Mouse (Mus musculus) cerebellum, adult (tissue): Measurements from ENCODE around the gene Sele.
"Not testable (repeated sequence)": the region's sequence is repeated elsewhere in the genome, so short reads cannot be mapped to it uniquely, and the experiment has no call there.

Experiments
- ATAC-seq: cut with Nextera tagmentation; 2 replicates; pipeline ENCODE4 v1.9.2; 2017; ENCODE audit warnings: mild to moderate bottlenecking, moderate library complexity, mixed read lengths; ENCODE audit not compliant: insufficient number of reproducible peaks, low FRiP score, low TSS enrichment

Gene Sele

DNA sequence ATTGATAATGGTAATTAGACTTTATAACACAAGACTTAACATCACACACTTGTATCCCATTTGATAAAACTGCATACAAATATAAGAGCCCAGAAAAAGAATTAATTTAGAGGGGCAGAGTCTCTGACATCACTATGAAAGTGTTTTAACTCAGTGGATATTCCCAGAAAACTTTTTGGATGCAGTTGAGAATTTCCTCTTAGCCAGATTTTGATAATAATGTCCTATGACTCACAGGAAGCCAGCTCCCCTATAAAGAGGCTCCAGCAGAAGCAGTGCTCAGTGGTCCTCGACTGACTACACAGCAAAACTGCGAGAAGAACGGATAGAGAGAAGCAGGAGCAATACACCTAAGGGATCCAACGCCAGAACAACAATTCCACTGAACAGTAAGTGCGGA lies at the start of gene Sele:
Gene Sele (plus strand): TSS at position 301 of the 400 bp plus-strand sequence.
- no peak for ATAC-seq

DNA sequence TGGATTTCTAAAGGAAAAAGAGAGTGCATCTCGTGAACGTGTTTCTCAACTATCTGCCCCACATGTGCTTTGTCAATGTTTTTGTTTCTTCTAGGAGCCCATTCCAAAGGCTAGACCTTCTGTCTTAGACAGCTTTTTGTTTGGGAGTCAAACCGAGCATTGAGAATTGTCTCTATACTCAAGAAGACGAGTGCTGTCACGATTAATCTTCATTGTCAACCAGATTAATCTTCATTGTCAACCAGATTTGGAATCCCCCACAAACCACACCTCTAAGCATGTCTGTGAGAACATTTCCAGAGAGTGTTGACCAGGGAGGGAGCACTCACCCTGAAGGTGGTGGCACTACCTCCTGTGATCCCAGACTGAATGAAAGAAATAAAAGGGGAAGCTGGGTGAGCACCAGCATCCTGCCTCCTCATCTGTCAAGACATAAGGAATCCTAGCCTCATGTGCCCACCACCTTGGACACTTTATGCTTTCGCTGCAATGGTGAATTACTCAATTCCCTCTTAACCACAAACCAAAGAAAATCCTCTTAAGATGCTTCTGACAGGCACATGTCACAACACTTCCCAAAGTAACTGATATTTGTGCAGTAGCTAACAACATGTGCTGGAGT lies 46.1 kb upstream of the Sele start:
- no peak for ATAC-seq

GRCm38 (mm10) chr1:164004311-164004710 lies 43.7 kb upstream of the Sele start:
- no peak for ATAC-seq

GRCm38 (mm10) chr1:164009235-164009634 lies 38.8 kb upstream of the Sele start:
- ATAC-seq, result no peak

DNA sequence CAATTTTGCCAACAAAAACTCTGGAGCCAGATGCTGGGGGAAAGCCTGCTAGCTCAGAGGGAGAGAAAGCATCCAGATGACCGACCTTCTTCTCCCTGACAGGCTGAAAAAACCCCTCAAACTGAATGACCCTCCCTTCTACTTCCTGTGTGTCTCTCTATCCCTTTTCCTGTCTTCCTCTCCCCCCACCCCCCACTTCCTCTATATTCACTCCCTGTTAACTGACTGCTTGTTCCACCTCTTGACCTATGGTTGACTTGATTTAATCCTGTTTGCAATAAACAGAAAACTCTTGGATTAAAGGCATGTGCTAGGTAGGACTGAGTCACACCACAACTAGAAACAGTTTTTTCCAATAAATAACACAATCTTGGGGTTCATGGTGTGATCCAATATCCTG lies 33.4 kb upstream of the Sele start:
- no peak for ATAC-seq

DNA sequence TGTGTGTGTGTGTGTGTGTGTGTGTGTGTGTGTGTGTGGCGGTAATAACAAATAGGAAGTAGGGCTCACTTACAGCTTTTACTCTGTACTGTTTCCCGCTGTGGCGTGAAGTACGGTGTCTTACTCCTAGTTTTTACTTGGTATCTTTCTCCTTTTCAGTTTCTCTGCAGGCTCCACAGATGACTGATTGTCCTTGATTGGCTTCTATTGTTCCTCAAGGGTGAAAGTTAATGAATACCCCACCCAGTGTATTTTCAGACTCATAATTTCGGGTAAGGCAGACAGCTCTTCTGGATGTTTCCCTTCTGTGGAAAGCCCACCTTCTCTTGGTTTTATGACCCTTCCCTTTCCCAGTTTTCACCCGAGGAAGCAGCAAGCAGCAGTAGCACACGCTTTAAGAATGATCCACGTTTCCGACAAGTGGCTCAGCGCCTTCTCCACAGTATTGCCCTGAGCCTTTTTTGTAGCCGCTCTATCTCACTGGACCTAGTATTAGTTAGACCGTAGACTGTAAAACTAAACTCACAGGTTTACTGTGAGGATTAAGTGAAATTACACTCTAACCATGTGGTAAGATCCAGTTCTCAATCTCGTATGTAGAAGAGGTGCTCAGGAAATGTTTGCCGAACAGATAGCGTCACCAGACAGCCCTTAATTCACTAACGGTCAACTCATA lies 29.7 kb upstream of the Sele start:
- no peak for ATAC-seq

GRCm38 (mm10) chr1:164019789-164020188 lies 28.2 kb upstream of the Sele start:
- ATAC-seq, result no peak

DNA sequence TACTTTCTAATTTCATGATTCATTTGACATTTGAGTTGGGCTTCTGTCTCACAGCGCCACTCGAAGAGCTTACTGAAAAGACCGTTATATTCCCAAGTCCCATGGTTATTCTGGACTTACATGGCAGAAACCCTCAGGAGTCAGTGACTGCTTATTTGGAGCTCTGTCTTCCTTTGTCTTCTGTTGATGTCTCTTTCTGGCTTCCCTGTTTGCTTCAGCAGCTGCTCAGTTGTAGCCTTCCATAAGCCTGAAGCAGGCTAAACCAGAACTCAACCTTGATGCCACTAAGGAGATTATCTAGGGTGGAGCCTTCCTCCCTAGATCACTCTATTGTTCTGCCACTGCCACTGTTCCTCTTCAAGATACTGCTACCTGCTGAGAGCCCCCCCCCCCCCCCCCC lies 27.3 kb upstream of the Sele start:
- not testable (repeated sequence) for ATAC-seq

DNA sequence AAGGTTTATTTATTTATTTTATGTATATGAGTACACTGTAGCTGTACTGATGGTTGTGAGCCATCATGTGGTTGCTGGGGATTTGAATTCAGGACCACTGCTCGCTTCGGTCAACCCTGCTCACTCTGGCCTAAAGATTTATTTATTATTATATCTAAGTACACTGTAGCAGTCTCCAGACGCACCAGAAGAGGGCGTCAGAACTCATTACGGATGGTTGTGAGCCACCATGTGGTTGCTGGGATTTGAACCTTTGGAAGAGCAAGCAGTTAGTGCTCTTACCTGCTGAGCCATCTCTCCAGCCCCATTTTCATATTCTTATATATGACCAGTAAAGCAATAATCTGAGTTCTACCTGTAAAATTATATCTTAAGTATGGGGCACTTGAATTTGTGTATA lies 25.9 kb upstream of the Sele start:
- not testable (repeated sequence) for ATAC-seq

GRCm38 (mm10) chr1:164025685-164026084 lies 22.3 kb upstream of the Sele start:
- no peak for ATAC-seq

DNA sequence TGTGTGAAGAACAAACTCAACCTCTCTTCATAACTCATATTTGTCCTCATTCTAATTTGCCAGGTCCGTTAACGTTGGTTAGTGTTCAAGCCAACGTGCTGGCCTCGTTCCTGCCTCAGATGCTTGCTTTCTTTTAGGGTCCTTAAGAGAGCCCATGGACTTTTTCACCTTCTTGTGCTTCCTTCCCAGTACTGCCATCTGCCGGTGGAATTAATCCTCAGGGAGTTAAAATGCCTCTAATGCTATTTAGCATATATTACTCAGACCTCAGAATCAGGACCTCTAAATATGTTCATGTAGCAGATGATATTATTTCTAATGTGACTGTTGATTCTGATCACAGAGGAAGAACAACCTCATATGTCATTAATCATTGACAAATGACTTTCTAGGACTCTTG lies 20.6 kb upstream of the Sele start:
- no peak for ATAC-seq

DNA sequence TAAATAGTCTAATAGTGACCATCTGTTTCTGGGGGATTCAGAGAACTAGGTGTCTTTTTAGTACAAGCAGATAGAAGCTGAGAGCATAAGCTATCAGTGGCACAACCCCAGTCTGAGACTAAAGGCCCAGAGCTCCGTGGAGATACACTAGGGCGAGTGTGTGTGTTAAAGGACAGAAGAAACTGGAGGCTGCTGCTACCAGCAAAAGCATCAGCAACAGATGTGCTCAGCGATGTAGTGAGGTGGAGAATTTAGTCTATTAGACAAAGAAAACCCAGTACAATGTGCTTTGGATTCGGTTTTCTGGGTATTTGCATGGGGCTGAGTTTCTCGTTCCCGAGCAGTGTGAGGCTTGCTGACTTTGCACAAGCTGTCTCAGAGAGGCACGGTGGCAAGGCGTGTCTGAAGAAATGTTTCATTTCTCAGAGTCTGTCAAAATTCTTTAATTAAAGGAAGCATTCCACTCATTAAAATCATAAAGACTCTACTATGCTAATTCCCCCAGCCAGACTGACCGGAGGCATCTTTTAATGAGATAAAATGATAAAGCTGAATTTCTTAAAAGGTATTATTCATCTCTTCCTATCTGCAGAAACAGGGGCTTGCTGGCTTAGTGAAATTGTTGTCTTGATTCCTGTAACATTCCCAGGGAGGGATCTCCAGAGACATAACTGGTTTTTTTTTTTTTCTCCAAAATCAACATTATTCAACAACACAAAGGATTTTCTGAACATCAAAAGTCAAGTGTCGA lies 7.5 kb upstream of the Sele start:
- ATAC-seq, result no peak

- no peak for ATAC-seq
Observed at GRCm38 (mm10) chr1:164043549-164043948, 4.5 kb upstream of the Sele start.

- ATAC-seq, result no peak
Observed at GRCm38 (mm10) chr1:164053561-164053960, 5.5 kb downstream of the Sele start.

DNA sequence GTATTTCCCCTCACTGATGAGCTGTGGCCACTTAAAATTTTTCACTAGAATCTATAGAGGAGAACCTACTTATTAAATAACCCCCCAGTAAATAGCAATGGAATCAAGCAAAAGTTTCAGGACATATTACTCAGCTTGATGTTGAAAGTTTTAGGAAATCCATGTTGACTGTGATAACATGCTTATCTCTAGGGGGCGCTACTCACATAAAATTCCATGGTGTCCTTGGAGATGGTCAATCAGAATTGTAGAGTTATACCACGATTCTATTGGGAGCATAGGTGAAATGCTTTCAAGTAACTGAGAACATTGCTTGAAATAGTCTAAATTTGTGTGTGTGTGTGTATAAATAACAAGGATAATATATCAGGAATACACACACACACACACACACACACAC lies 6.8 kb downstream of the Sele start:
- no peak for ATAC-seq

- ATAC-seq, result no peak
Observed at GRCm38 (mm10) chr1:164060071-164060470, 12.0 kb downstream of the Sele start.

DNA sequence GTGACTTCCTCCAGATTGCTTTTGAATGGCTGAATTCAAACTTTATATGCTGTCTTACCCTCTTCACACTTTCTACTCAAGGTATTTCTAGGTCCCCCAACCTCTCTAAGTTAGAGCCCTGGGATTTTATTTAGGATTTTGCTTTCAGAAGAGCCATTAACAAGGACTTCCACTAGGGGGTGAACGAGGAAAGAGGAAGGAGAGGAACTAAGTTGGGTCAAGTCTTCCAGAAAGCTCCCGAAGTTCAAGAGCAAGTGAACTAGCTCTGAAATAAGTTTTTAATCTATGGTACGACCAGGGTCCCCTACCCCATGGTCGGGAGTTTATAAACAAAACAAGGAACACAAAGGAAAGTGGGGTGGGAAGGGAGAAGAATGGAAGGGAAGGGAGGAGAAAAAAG lies 13.2 kb downstream of the Sele start:
- no peak for ATAC-seq

DNA sequence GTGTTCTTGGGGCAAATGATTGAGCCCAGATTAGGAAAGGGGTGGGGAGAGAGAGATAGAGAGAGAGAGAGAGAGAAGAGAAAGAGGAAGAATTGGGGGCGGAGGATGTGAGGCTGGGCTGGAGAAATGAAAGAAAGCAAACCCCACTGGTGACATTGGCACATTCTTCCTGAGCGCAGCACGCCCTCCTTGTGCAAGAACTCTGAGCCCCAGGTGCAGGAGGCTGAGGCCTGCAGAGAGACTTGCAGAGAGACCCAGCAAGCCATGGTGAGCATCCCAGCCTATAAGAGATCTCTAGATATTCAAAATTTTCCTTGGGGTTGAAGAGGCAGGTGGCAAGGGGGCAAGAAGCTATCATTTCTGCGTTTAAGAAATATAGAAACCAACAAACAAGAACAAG lies 13.9 kb downstream of the Sele start, which contains the start of gene Sell:
Gene Sell (plus strand): TSS at position 58 of the 400 bp plus-strand sequence.
- ATAC-seq, result no peak

DNA sequence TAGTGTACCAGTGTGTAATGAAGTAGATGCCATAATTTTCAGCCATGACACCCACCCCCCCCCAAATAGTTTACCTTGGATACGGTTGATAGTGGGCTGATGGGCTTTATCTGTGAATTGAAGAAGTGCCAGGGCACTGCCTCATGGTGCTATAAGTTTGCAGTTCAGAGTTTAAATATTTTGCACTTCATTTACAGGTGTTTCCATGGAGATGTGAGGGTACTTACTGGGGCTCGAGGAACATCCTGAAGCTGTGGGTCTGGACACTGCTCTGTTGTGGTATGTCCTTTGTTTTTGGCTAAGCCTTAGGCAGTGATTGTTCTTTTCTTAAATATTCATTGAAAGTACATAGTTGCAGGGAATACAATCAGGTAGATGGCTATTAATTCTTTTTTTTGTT lies 14.8 kb downstream of the Sele start:
- ATAC-seq, result no peak

DNA sequence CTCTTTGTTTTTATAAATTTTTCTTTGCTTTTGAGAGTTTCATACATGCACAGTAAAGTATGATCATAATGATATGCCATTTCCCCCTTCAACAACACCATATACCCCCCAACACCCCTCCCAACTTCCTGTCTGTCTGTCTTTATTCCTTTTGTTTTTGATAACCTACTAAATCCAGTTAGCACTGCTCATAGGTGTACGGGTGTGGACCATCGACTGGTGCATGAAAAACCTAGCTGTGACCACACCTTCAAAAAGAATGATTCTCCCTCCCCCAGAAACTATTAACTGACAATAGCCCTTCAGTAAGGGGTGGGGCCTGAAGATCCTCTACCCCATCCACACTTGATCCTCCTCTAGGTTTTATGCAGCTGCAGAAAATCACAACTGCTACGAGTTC lies 15.7 kb downstream of the Sele start:
- no peak for ATAC-seq

DNA sequence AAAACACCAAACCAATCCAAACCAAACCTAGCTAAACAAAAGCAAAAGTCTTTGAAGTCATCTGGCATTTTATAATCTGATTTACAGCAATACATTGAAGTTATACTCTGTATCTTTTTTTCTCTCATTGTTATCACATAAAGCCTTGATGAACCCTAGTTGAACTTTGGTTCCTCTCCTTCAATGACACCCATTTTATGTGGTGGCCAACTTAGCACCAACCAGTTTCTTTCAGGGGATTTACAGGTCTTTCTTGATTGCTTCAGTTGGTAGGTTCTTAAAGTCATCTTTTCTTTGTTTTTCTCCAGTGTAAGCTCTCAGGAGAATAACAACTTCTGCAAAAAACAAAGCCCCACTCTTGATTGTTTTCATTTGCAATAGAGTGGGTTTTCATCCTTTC lies 21.2 kb downstream of the Sele start:
- ATAC-seq, result no peak

DNA sequence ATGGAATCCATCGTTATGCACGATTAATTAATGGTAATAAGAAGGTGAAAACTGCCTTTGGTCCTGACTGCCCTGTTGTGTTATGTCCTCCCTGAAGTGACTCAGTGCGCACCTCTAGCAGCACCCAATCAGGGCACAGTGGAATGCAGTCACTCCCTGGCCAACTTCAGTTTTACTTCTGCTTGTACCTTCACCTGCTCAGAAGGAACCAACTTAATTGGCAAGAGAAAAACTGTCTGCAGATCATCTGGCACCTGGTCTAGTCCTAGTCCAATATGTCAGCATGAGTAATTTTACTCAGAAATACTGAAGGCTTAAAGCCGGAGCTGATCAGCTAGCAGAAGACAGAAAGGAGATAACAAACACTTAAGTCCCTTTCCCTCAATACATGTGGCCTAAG lies 22.4 kb downstream of the Sele start:
- ATAC-seq, result no peak
